Mouse (Mus musculus) midbrain, postnatal 0 days (tissue): Measurements from ENCODE around the gene Zfp871. TPM values are rescaled to one million over a fixed set of nuclear protein-coding genes. Genes with fewer than 3 reads are reported as not detected.
"Not testable (repeated sequence)": the region's sequence is repeated elsewhere in the genome, so short reads cannot be mapped to it uniquely, and the experiment has no call there.

Source experiments
- ATAC-seq: fragments of 200-750 bp; cut with Nextera tagmentation; 2 replicates; pipeline ENCODE4 v1.8.0; 2017; ENCODE audit warnings: moderate number of reproducible peaks, mild to moderate bottlenecking, moderate TSS enrichment, moderate library complexity; ENCODE audit not compliant: low FRiP score
- DNase-seq: peaks from one replicate; pipeline ENCODE4 v3.0.0-alpha.2; 2015; ENCODE audit warnings: low spot score
- H3K27ac ChIP-seq: fragments of 300-500 bp; sonication (generic); 2 replicates; pipeline ENCODE4 v1.5.1; 2014; ENCODE audit warnings: low read depth, mild to moderate bottlenecking, low read length, mixed read lengths
- H3K27me3 ChIP-seq: fragments of 300-500 bp; sonication (generic); 2 replicates; pipeline ENCODE4 v1.6.1; 2014; ENCODE audit warnings: low read length, control low read depth, mixed read lengths; ENCODE audit not compliant: insufficient read depth
- H3K36me3 ChIP-seq: fragments of 300-500 bp; sonication (generic); 2 replicates; pipeline ENCODE4 v1.6.1; 2014; ENCODE audit warnings: low read length, control low read depth, mixed read lengths; ENCODE audit not compliant: insufficient read depth
- H3K4me1 ChIP-seq: fragments of 300-500 bp; sonication (generic); 2 replicates; pipeline ENCODE4 v1.6.1; 2014; ENCODE audit warnings: mild to moderate bottlenecking, control low read depth, antibody characterized with exemption, low read length, mixed read lengths; ENCODE audit not compliant: insufficient read depth
- H3K4me2 ChIP-seq: fragments of 300-500 bp; sonication (generic); 2 replicates; pipeline ENCODE4 v1.6.1; 2014; ENCODE audit warnings: low read depth, mild to moderate bottlenecking, low read length, mixed read lengths; ENCODE audit not compliant: poor library complexity, severe bottlenecking
- H3K4me3 ChIP-seq: fragments of 300-500 bp; sonication (generic); 2 replicates; pipeline ENCODE4 v1.5.1; 2014; ENCODE audit warnings: low read depth, mild to moderate bottlenecking, low read length, moderate library complexity
- H3K9ac ChIP-seq: fragments of 300-500 bp; sonication (generic); replicated peaks from 2 replicates; pipeline ENCODE4 v1.6.1; 2014; ENCODE audit warnings: mild to moderate bottlenecking, low read length, moderate library complexity, mixed read lengths; ENCODE audit not compliant: poor library complexity, severe bottlenecking
- H3K9me3 ChIP-seq: fragments of 300-500 bp; sonication (generic); 2 replicates; pipeline ENCODE4 v1.6.1; 2016; ENCODE audit warnings: low read length, control low read depth
- CTCF ChIP-seq: IDR thresholded peaks from 2 replicates; pipeline ENCODE4 v1.5.1; 2016; ENCODE audit warnings: antibody characterized with exemption, mild to moderate bottlenecking
- WGBS: fragments of 180-500 bp; shearing (Covaris S2); extraction: QIAGEN DNeasy Blood & Tissue Kit; methylation state at CpG from one replicate; pipeline ENCODE4 v1.1.7; 2014; 5-methylcytosine and 5-hydroxymethylcytosine counted together
- polyA plus RNA-seq: library from polyadenylated mRNA; unstranded; fragments of >200 nt; fragmentation: Nextera tagmentation; extraction: Ambion mirVana; gene quantifications from 2 replicates; pipeline ENCODE4 v1.2.1, GENCODE M21; 2015
- total RNA-seq: library from RNA; depleted of rRNA; stranded (reverse); fragments of >200 nt; gene quantifications from 2 replicates; pipeline ENCODE4 v1.2.3, GENCODE M21; 2014; rRNA removed

Zfp871 gene
- total and polyA plus RNA-seq, 2 experiments from 2014 or later, result 34.5 to 46.7 TPM

GRCm38 (mm10) chr17:32729029-32729428, 59.1 kb downstream of the Zfp871 start:
- 68% methylated on average over 3 of the region's 3 CpGs for WGBS
- H3K4me2 ChIP-seq, result no peak overlapping the region
- H3K36me3 ChIP-seq, result no peaks in the 10 kb centered on the region
- no peaks in the 10 kb centered on the region for H3K27me3 ChIP-seq
- no peak overlapping the region for H3K9ac ChIP-seq
- DNase-seq (no peak), ATAC-seq (no peak)
- peak; percentile 34 for TF ChIP-seq CTCF
- H3K27ac ChIP-seq, result no peak overlapping the region
- no peak overlapping the region for H3K4me3 ChIP-seq
- H3K9me3 ChIP-seq, result 0 out of 2 replicates have a peak, but pooled peaks cover 3% of the 10 kb centered on the region
- no peaks in the 10 kb centered on the region for H3K4me1 ChIP-seq

DNA sequence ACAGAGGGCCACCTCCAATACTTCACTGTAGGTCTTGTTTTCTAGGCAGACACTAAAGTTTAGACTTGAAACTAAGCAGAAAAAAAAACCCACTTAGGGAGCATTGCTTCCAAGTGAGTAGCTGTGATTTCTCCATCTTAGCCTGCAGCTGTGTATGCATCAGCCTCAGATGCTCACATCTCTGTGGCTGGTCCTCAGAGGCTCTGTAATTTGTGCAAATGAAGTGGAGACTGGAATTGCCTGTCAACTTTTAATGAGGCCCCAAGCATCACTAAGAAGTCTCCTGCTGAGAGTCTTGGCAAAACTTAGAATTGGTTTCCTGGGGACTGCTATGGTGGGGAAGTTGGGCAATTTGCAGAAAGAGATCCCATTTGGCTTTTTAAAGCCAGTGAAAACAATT, 61.7 kb downstream of the Zfp871 start:
- not testable (repeated sequence) for H3K9me3 ChIP-seq, H3K4me2 ChIP-seq, H3K4me1 ChIP-seq, ATAC-seq, H3K27ac ChIP-seq, H3K36me3 ChIP-seq, H3K27me3 ChIP-seq, H3K4me3 ChIP-seq, H3K9ac ChIP-seq, DNase-seq

- Histone ChIP-seq H3K27me3 (no peaks in the 10 kb centered on the region), H3K4me3 (no peak overlapping the region), H3K27ac (no peak overlapping the region), H3K9ac (no peak overlapping the region), H3K9me3 (0 out of 2 replicates have a peak, but pooled peaks cover 5% of the 10 kb centered on the region), H3K36me3 (no peaks in the 10 kb centered on the region), H3K4me2 (no peak overlapping the region), H3K4me1 (no peaks in the 10 kb centered on the region)
- DNase-seq (no peak), ATAC-seq (no peak)
- TF ChIP-seq CTCF, result no peak
- 73% methylated on average over 7 of the region's 7 CpGs for WGBS
These were observed 65.3 kb downstream of the Zfp871 start for GRCm38 (mm10) chr17:32722771-32723170.

DNA sequence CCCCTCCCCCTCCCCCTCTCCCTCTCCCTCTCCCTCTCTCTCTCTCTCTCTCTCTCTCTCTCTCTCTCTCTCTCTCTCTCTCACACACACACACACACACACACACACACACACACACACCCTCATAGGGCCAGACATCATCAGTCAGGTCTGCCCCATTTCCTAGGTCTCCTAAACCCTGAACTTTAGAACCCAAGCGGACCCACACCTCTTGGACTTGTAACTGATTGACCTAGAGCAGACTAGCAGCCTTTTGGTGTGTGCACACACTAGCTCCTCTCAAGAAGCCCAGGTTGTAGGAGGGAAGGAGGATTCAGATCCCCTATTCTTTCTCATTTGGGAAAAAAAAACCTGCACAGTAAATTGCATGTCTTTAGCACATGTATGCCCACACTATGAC, 65.9 kb downstream of the Zfp871 start:
- not testable (repeated sequence) for H3K4me1 ChIP-seq, DNase-seq, ATAC-seq, H3K9ac ChIP-seq, H3K27me3 ChIP-seq, H3K4me2 ChIP-seq, H3K4me3 ChIP-seq, H3K9me3 ChIP-seq, H3K27ac ChIP-seq, H3K36me3 ChIP-seq
- WGBS, result 86% methylated on average over 1 of the region's 1 CpGs

Other genes with a start within 250 kb of the Zfp871 start
- not detected in 2 replicates for gene Cyp4f37, start 167.0 kb downstream of the Zfp871 start, total RNA-seq
- gene Cyp4f37, start 167.0 kb downstream of the Zfp871 start, polyA plus RNA-seq, result not detected in 2 replicates
- gene Cyp4f40, start 129.4 kb downstream of the Zfp871 start, total RNA-seq, result not detected in 2 replicates
- gene Cyp4f40, start 129.4 kb downstream of the Zfp871 start, polyA plus RNA-seq, result 0.07 and 0.11 TPM in 2 replicates
- gene Cyp4f15, start 102.7 kb downstream of the Zfp871 start, total RNA-seq, result 2.3 and 22.3 TPM in 2 replicates
- gene Cyp4f15, start 102.7 kb downstream of the Zfp871 start, polyA plus RNA-seq, result 1.9 and 2.0 TPM in 2 replicates
- 17.9 and 20.9 TPM in 2 replicates for gene Zfp811, start 21.6 kb upstream of the Zfp871 start, total RNA-seq
- 22.9 and 26.0 TPM in 2 replicates for gene Zfp811, start 21.6 kb upstream of the Zfp871 start, polyA plus RNA-seq
- gene Zfp799, start 42.0 kb upstream of the Zfp871 start, total RNA-seq, result 16.3 and 38.0 TPM in 2 replicates
- gene Zfp799, start 42.0 kb upstream of the Zfp871 start, polyA plus RNA-seq, result 9.0 and 12.6 TPM in 2 replicates
- gene Zfp870, start 103.4 kb upstream of the Zfp871 start, total RNA-seq, result 6.7 and 8.1 TPM in 2 replicates
- 4.9 and 5.8 TPM in 2 replicates for gene Zfp870, start 103.4 kb upstream of the Zfp871 start, polyA plus RNA-seq
- 1.2 TPM in 2 replicates for gene Cyp4f14, start 129.1 kb upstream of the Zfp871 start, total RNA-seq
- gene Cyp4f14, start 129.1 kb upstream of the Zfp871 start, polyA plus RNA-seq, result 0.56 and 0.77 TPM in 2 replicates
- 8.9 and 15.1 TPM in 2 replicates for gene Cyp4f13, start 159.1 kb upstream of the Zfp871 start, total RNA-seq
- gene Cyp4f13, start 159.1 kb upstream of the Zfp871 start, polyA plus RNA-seq, result 8.0 and 8.7 TPM in 2 replicates
- gene Zfp472, start 177.5 kb upstream of the Zfp871 start, total RNA-seq, result 4.2 and 5.7 TPM in 2 replicates
- 6.1 TPM in 2 replicates for gene Zfp472, start 177.5 kb upstream of the Zfp871 start, polyA plus RNA-seq
- 9.9 and 15.7 TPM in 2 replicates for gene Zfp952, start 204.8 kb upstream of the Zfp871 start, total RNA-seq
- 12.1 TPM in 2 replicates for gene Zfp952, start 204.8 kb upstream of the Zfp871 start, polyA plus RNA-seq
- 10.8 and 20.8 TPM in 2 replicates for gene Zfp763, start 245.1 kb upstream of the Zfp871 start, total RNA-seq
- gene Zfp763, start 245.1 kb upstream of the Zfp871 start, polyA plus RNA-seq, result 18.2 and 19.7 TPM in 2 replicates